Mouse (Mus musculus): Measurements from ENCODE around the gene Rab31.

GRCm38 (mm10) chr17:65793307-65793930 is 20.9 kb upstream of the Rab31 start:
- TF ChIP-seq CTCF (conservative IDR thresholded peaks at IDR 0.05; ENCODE audit: insufficient read depth, insufficient read length, low read depth, low read length) (no peak), POLR2A (IDR thresholded peaks at IDR 0.05; ENCODE audit: low read depth, low read length) (no peak)
